Mouse (Mus musculus) limb, embryonic 13.5 days (tissue): ENCODE measurements around the gene Cog5. TPM values are rescaled to one million over a fixed set of nuclear protein-coding genes. Genes with fewer than 3 reads are reported as not detected.

Experiments
- ATAC-seq: fragments of 200-750 bp; cut with Nextera tagmentation; 2 replicates; pipeline ENCODE4 v1.8.0; 2017; ENCODE audit warnings: low read depth, moderate number of reproducible peaks, moderate TSS enrichment; ENCODE audit not compliant: low FRiP score
- H3K27ac ChIP-seq: fragments of 300-500 bp; sonication (generic); 2 replicates; pipeline ENCODE4 v1.5.1; 2015; ENCODE audit warnings: inconsistent platforms, mild to moderate bottlenecking, moderate library complexity
- H3K27me3 ChIP-seq: fragments of 300-500 bp; sonication (generic); 2 replicates; pipeline ENCODE4 v1.6.1; 2015; ENCODE audit warnings: mild to moderate bottlenecking, inconsistent platforms
- H3K36me3 ChIP-seq: fragments of 300-500 bp; sonication (generic); 2 replicates; pipeline ENCODE4 v1.6.1; 2015; ENCODE audit warnings: inconsistent platforms, mild to moderate bottlenecking, moderate library complexity
- H3K4me1 ChIP-seq: fragments of 300-500 bp; sonication (generic); 2 replicates; pipeline ENCODE4 v1.6.1; 2015; ENCODE audit warnings: inconsistent platforms
- H3K4me2 ChIP-seq: fragments of 300-500 bp; sonication (generic); replicated peaks from 2 replicates; pipeline ENCODE4 v1.6.1; 2015; ENCODE audit warnings: inconsistent platforms, mild to moderate bottlenecking, moderate library complexity
- H3K4me3 ChIP-seq: fragments of 300-500 bp; sonication (generic); 2 replicates; pipeline ENCODE4 v1.5.1; 2015; ENCODE audit warnings: moderate library complexity, mild to moderate bottlenecking, inconsistent platforms
- H3K9ac ChIP-seq: fragments of 300-500 bp; sonication (generic); 2 replicates; pipeline ENCODE4 v1.6.1; 2015; ENCODE audit warnings: mild to moderate bottlenecking, inconsistent platforms
- H3K9me3 ChIP-seq: fragments of 300-500 bp; sonication (generic); 2 replicates; pipeline ENCODE4 v1.6.1; 2016; ENCODE audit warnings: inconsistent platforms
- WGBS: fragments of 180-500 bp; shearing (Covaris S2); methylation state at CpG from one replicate; pipeline ENCODE4 v1.1.7; 2015; 5-methylcytosine and 5-hydroxymethylcytosine counted together
- polyA plus RNA-seq: library from polyadenylated mRNA; unstranded; fragments of >200 nt; fragmentation: Nextera tagmentation; extraction: Ambion mirVana; gene quantifications from 2 replicates; pipeline ENCODE4 v1.2.1, GENCODE M21; 2015

The Cog5 gene
- polyA plus RNA-seq, 1 experiment from 2014 or later: 36.1 TPM

GRCm38 (mm10) chr12:31926661-31927061 is 272.0 kb downstream of the Cog5 start:
- ATAC-seq: peak; percentile 54; the same call in 1 of the 2 replicates
- no peaks in the 10 kb centered on the region for H3K27me3 ChIP-seq
- 57% methylated on average over 4 of the region's 4 CpGs for WGBS
- H3K4me1 ChIP-seq: peaks cover 18% of the 10 kb centered on the region
- no peak overlapping the region for H3K4me3 ChIP-seq
- H3K4me2 ChIP-seq: no peak overlapping the region
- H3K9ac ChIP-seq: no peak overlapping the region
- H3K36me3 ChIP-seq: peaks cover 68% of the 10 kb centered on the region
- no peak overlapping the region for H3K27ac ChIP-seq
- H3K9me3 ChIP-seq: no peaks in the 10 kb centered on the region

DNA sequence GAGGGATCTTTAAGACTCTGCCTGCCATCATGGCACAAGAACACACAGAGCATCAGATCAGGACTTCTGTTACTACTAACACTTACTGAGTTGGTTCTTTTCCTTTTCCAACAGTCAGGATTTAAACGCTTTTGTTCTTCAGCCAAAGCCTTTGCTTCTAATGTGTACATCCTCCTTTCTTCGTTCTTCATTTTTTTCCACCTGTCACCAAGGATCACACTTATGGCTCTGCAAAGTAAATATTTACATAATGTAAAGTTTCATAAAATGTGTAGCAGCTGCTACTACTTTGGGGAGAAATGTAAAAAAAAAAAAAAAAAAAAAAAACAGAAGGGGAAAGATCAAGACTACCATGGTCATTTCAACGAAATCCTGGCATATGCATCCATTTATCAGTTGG is 273.8 kb downstream of the Cog5 start:
- H3K36me3 ChIP-seq: peaks cover 82% of the 10 kb centered on the region
- no peak overlapping the region for H3K4me2 ChIP-seq
- peaks cover 18% of the 10 kb centered on the region for H3K4me1 ChIP-seq
- no peak overlapping the region for H3K9ac ChIP-seq
- H3K4me3 ChIP-seq: no peak overlapping the region
- no peaks in the 10 kb centered on the region for H3K27me3 ChIP-seq
- H3K9me3 ChIP-seq: no peaks in the 10 kb centered on the region
- no peak overlapping the region for H3K27ac ChIP-seq
- 88% methylated on average over 3 of the region's 3 CpGs for WGBS
- no peak for ATAC-seq

DNA sequence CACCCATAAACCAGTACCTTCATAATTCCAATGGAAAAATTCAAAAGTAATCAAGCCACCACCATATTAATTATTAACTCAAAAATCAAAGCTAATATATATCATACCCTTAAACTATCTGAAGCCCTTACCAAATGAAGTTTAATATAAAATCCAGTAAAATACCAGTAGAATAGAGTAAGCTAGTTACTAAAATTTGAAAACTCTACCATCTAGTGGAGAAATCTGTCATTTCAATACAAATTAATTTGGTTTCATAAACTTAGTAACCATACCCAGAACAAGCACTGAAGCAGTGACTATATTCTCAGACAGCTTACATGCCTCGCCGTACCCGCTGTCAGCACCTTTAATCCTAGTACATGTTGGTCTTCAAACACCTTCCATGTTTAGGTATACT is 277.1 kb downstream of the Cog5 start:
- peaks cover 77% of the 10 kb centered on the region for H3K36me3 ChIP-seq
- 90% methylated on average over 3 of the region's 3 CpGs for WGBS
- no peak for ATAC-seq

GRCm38 (mm10) chr12:31936657-31937300 is 282.1 kb downstream of the Cog5 start:
- H3K27ac ChIP-seq: no peak overlapping the region
- H3K36me3 ChIP-seq: peaks cover 80% of the 10 kb centered on the region
- WGBS: 22% methylated on average over 6 of the region's 6 CpGs

More for the DNA sequence above, 277.1 kb downstream of the Cog5 start:
- Histone ChIP-seq H3K4me3 (no peak overlapping the region), H3K4me1 (peaks cover 4% of the 10 kb centered on the region; the same call in 1 of the 2 replicates), H3K27ac (no peak overlapping the region), H3K9me3 (no peaks in the 10 kb centered on the region), H3K9ac (no peak overlapping the region), H3K4me2 (no peak overlapping the region), H3K27me3 (no peaks in the 10 kb centered on the region)

GRCm38 (mm10) chr12:31937613-31938012 is 282.9 kb downstream of the Cog5 start:
- H3K4me3 ChIP-seq: no peak overlapping the region
- peaks cover 76% of the 10 kb centered on the region for H3K36me3 ChIP-seq
- ATAC-seq: no peak
- H3K4me1 ChIP-seq: peaks cover 6% of the 10 kb centered on the region; the same call in 1 of the 2 replicates
- H3K9ac ChIP-seq: no peak overlapping the region
- H3K27ac ChIP-seq: no peak overlapping the region
- no peak overlapping the region for H3K4me2 ChIP-seq
- 90% methylated on average over 3 of the region's 3 CpGs for WGBS
- H3K9me3 ChIP-seq: no peaks in the 10 kb centered on the region
- H3K27me3 ChIP-seq: no peaks in the 10 kb centered on the region

More at GRCm38 (mm10) chr12:31936657-31937300, 282.1 kb downstream of the Cog5 start:
- Histone ChIP-seq H3K9ac (no peak overlapping the region), H3K27me3 (no peaks in the 10 kb centered on the region), H3K4me3 (no peak overlapping the region), H3K4me2 (no peak overlapping the region), H3K9me3 (no peaks in the 10 kb centered on the region), H3K4me1 (peaks cover 6% of the 10 kb centered on the region; the same call in 1 of the 2 replicates)
- peak; percentile 67; the same call in 1 of the 2 replicates for ATAC-seq

DNA sequence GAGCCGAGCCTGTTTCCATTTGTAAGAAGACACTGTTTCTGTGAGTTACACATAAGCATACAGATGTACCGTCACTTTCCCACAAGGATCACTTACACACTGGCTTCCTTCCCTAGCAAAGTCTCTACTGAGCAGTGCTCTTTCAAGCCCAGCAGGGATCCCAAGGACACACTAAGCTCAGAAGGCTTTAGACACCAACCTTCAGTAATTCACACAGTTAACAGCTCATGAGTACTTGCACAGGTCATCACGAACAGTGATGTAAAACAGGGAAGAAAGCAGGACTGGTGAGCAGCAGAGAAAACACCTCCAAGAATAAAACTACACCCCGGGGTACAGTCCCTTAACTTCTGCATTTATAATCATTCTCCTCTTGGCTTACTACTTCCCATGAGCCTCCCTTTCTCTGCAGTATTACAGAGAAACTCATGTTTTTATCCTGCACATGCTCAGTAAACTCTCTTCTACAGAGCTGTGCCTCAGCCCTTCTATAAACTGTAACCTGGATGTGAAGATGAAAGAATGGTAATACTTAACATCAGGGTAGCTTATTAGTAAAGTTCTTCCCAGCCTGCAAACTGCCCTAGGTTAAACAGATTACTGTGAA is 283.8 kb downstream of the Cog5 start:
- 82% methylated on average over 4 of the region's 4 CpGs for WGBS
- Histone ChIP-seq H3K27me3 (no peaks in the 10 kb centered on the region), H3K4me3 (no peak overlapping the region), H3K4me2 (no peak overlapping the region), H3K9me3 (no peaks in the 10 kb centered on the region), H3K27ac (no peak overlapping the region), H3K36me3 (peaks cover 78% of the 10 kb centered on the region), H3K9ac (no peak overlapping the region), H3K4me1 (peaks cover 6% of the 10 kb centered on the region; the same call in 1 of the 2 replicates)
- peak; percentile 64 for ATAC-seq

- peaks cover 80% of the 10 kb centered on the region for H3K36me3 ChIP-seq
- no peak overlapping the region for H3K4me2 ChIP-seq
- no peak overlapping the region for H3K4me3 ChIP-seq
- H3K9ac ChIP-seq: no peak overlapping the region
- H3K27me3 ChIP-seq: no peaks in the 10 kb centered on the region
- ATAC-seq: no peak
- H3K4me1 ChIP-seq: peaks cover 6% of the 10 kb centered on the region; the same call in 1 of the 2 replicates
- no peaks in the 10 kb centered on the region for H3K9me3 ChIP-seq
- no peak overlapping the region for H3K27ac ChIP-seq
Measured at GRCm38 (mm10) chr12:31939026-31939425, 284.4 kb downstream of the Cog5 start.

- Histone ChIP-seq H3K4me1 (0 out of 2 replicates have a peak, but pooled peaks cover 1% of the 10 kb centered on the region), H3K27ac (no peak overlapping the region), H3K36me3 (peaks cover 48% of the 10 kb centered on the region), H3K4me2 (no peak overlapping the region), H3K4me3 (no peak overlapping the region), H3K9ac (no peak overlapping the region), H3K9me3 (no peaks in the 10 kb centered on the region), H3K27me3 (no peaks in the 10 kb centered on the region)
- WGBS: 94% methylated on average over 4 of the region's 4 CpGs
- no peak for ATAC-seq
Measured at GRCm38 (mm10) chr12:31943020-31943654, 288.5 kb downstream of the Cog5 start.

DNA sequence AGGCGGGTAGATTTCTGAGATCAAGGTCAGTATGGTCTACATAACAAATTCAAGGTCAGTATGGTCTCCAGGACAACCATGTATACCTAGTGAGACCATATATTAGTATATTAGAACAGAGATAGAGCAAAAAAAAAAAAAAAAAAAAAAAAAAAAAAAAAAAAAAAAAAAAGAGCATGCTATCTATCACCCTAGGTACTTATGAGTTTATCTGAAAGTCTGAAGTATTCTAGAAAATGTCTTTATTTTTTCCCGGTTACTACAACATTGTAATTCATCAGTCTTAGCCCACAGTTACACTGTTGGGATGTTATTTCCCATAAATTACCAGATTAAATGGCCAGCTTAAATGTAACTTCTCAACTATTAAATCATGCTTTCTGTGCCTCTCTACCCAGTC is 289.7 kb downstream of the Cog5 start:
- H3K9me3 ChIP-seq: no peaks in the 10 kb centered on the region
- peaks cover 35% of the 10 kb centered on the region for H3K36me3 ChIP-seq
- no peak overlapping the region for H3K4me2 ChIP-seq
- no peak for ATAC-seq
- H3K27ac ChIP-seq: no peak overlapping the region
- 92% methylated on average over 2 of the region's 2 CpGs for WGBS
- 0 out of 2 replicates have a peak, but pooled peaks cover 5% of the 10 kb centered on the region for H3K4me1 ChIP-seq
- no peaks in the 10 kb centered on the region for H3K27me3 ChIP-seq
- no peak overlapping the region for H3K9ac ChIP-seq
- no peak overlapping the region for H3K4me3 ChIP-seq

GRCm38 (mm10) chr12:31947476-31947875 is 292.8 kb downstream of the Cog5 start:
- Histone ChIP-seq H3K9ac (no peak overlapping the region), H3K4me2 (no peak overlapping the region), H3K36me3 (peaks cover 14% of the 10 kb centered on the region), H3K27me3 (no peaks in the 10 kb centered on the region), H3K4me3 (no peak overlapping the region), H3K27ac (no peak overlapping the region), H3K4me1 (peaks cover 9% of the 10 kb centered on the region; the same call in 1 of the 2 replicates), H3K9me3 (no peaks in the 10 kb centered on the region)
- ATAC-seq: no peak
- 94% methylated on average over 5 of the region's 5 CpGs for WGBS

- no peaks in the 10 kb centered on the region for H3K27me3 ChIP-seq
- peak overlapping the region; percentile 82 for H3K4me3 ChIP-seq
- 23% methylated on average over 7 of the region's 7 CpGs for WGBS
- H3K36me3 ChIP-seq: peaks cover 5% of the 10 kb centered on the region
- no peaks in the 10 kb centered on the region for H3K9me3 ChIP-seq
- peak overlapping the region; percentile 70 for H3K4me2 ChIP-seq
- H3K9ac ChIP-seq: peak overlapping the region; percentile 93
- ATAC-seq: no peak
- H3K27ac ChIP-seq: peak overlapping the region; percentile 99
- peaks cover 9% of the 10 kb centered on the region; the same call in 1 of the 2 replicates for H3K4me1 ChIP-seq
Measured at GRCm38 (mm10) chr12:31948101-31949000, 293.7 kb downstream of the Cog5 start.
